Mouse (Mus musculus): ENCODE results near the gene Stam2. TPM values are rescaled to one million over a fixed set of nuclear protein-coding genes. Genes with fewer than 3 reads are reported as not detected.
A peak's percentile ranks its signal among the peaks of the same experiment; 100 is the strongest.

Gene Stam2
- polyA plus RNA-seq, 1 experiment, result 6.2 TPM

DNA sequence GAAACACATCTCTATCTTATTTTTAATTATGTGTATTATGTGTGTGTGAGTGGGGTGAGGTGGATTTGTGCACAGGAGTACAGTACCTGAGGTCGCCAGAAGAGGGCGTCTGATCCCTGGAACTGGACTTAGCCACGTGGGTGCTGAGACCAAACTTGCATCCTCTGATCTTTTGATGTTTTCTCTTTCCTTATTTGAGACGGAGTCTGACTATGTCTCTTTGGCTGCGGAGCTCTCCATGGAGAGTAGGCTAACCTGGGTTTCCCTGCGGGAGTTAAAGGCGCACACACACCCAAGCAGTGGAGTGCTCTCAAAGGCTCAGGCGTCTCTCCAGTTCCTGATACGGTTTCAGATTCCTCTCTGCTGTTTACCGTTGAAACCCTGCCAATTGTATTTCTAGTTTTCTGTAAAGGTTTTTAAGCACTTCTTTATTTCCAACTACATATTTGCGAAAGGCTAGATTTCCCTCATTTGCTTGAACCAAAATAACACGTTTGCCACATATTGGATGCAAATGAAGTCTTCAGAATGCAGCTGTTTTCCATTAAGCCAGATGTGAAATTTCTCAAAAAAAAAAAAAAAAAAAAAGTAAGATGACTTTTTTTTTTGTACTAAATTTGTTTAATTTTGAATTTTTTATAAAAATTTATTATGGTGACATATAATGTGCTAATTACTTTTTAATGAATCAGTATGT lies 21.1 kb upstream of the Stam2 start:
- Histone ChIP-seq H3K27me3 (replicated peaks) (no peaks in the 10 kb centered on the region), H3K4me3 (replicated peaks) (peak overlapping the region; percentile 46), H3K9me3 (peaks cover 12% of the 10 kb centered on the region), H3K4me1 (peaks cover 9% of the 10 kb centered on the region), H3K36me3 (replicated peaks; ENCODE audit: low read length) (no peaks in the 10 kb centered on the region)
- TF ChIP-seq GATA1 (IDR thresholded peaks at IDR 0.05; ENCODE audit: borderline replicate concordance, low read length), result no peak

DNA sequence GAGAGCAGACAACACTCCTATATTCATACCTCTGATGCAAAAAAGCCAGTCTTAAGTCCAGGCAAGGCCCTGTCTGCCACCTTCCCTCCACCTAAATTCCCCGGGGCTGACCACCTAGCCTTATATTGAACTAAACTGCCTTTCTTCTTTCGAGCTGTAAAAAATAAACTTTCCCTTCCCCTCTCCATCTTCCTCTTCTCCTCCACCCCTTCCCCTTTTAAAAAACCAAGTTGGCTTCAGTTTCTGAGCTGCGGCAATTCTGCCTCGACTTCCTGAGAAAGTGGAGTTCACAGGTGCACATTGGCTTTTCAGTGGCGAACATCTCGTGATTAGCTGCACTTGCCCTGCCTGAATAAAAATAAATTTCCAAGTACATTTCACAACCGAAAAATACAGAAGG lies 20.4 kb upstream of the Stam2 start:
- Histone ChIP-seq H3K4me3 (replicated peaks) (no peak overlapping the region), H3K36me3 (replicated peaks; ENCODE audit: low read length) (no peaks in the 10 kb centered on the region), H3K4me1 (peaks cover 9% of the 10 kb centered on the region), H3K9me3 (peaks cover 12% of the 10 kb centered on the region), H3K27me3 (replicated peaks) (no peaks in the 10 kb centered on the region)
- TF ChIP-seq GATA1 (IDR thresholded peaks at IDR 0.05; ENCODE audit: borderline replicate concordance, low read length) (no peak), FLI1 (IDR thresholded peaks at IDR 0.05; ENCODE audit: low read length) (no peak)

- Histone ChIP-seq H3K4me1 (peaks cover 14% of the 10 kb centered on the region), H3K36me3 (replicated peaks; ENCODE audit: low read length) (no peaks in the 10 kb centered on the region), H3K27me3 (replicated peaks) (no peaks in the 10 kb centered on the region), H3K4me3 (replicated peaks) (peak overlapping the region; percentile 8), H3K9me3 (peaks cover 4% of the 10 kb centered on the region; the same call in 1 of the 2 replicates)
- no peak for TF ChIP-seq FLI1 (IDR thresholded peaks at IDR 0.05; ENCODE audit: low read length)
- no peak for TF ChIP-seq GATA1 (IDR thresholded peaks at IDR 0.05; ENCODE audit: borderline replicate concordance, low read length)
Measured at GRCm38 (mm10) chr2:52758627-52759026, 16.5 kb upstream of the Stam2 start.

GRCm38 (mm10) chr2:52756691-52757090 lies 14.6 kb upstream of the Stam2 start:
- peaks cover 10% of the 10 kb centered on the region for H3K4me1 ChIP-seq
- no peak overlapping the region for H3K4me3 ChIP-seq (replicated peaks)
- H3K9me3 ChIP-seq, result peaks cover 4% of the 10 kb centered on the region; the same call in 1 of the 2 replicates
- TF ChIP-seq GATA1 (IDR thresholded peaks at IDR 0.05; ENCODE audit: borderline replicate concordance, low read length) (no peak), FLI1 (IDR thresholded peaks at IDR 0.05; ENCODE audit: low read length) (no peak)
- no peaks in the 10 kb centered on the region for H3K27me3 ChIP-seq (replicated peaks)
- H3K36me3 ChIP-seq (replicated peaks; ENCODE audit: low read length), result no peaks in the 10 kb centered on the region

DNA sequence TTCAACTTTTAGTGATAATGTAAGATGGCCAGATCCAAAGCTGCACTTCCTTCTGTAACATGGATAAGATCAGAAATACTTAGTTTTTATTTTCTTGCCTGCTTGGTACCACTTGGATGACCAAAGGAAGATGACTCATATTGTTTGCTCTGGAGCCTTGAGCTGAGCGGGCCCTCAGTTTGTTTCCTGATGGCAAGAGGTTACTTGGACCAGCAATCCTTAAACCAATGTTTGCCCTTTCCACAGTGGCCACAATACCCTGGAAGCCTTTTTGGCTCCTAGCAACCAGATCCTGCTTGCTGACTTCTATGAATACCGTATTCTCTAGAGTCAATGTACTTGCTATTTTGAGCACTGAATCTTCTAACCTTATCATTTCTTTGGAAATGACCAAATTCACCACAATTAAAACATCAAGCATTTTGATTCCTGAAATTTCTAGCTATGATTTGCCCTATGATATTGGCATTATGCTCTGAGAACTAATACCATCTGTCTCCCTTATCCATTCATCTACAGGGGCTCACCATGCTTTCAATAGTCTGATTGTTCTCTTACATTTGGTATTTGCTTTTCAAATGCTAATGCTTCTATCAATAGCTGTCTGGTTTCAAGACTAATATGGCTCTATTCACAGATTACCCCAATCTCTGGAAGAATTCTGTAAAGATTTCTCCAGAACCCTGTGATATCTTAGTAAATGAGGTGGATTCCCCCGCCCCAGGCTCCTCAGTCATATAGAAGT lies 11.7 kb upstream of the Stam2 start:
- H3K4me3 ChIP-seq (replicated peaks), result no peak overlapping the region
- H3K27me3 ChIP-seq (replicated peaks), result no peaks in the 10 kb centered on the region
- no peaks in the 10 kb centered on the region for H3K36me3 ChIP-seq (replicated peaks; ENCODE audit: low read length)
- peaks cover 8% of the 10 kb centered on the region for H3K4me1 ChIP-seq
- peaks cover 9% of the 10 kb centered on the region; the same call in 1 of the 2 replicates for H3K9me3 ChIP-seq
- no peak for TF ChIP-seq FLI1 (IDR thresholded peaks at IDR 0.05; ENCODE audit: low read length)
- TF ChIP-seq GATA1 (IDR thresholded peaks at IDR 0.05; ENCODE audit: borderline replicate concordance, low read length), result no peak

DNA sequence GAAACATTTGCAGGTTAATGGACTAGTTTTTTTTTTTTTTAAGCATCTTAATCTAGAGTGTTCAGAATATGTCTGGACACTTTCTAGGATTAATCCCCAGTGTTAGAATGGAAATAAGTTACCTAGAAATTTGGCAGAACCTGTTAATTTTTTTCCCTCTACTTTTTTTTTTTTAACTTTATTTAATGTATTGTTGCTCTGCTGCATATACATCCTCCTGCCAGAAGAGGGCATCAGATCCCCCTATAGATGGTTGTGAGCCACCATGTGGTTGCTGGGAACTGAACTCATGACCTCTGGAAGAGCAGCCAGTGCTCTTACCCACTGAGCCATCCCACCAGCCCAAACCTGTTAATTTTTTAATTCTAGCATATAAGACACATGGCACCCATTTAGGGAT lies 2.0 kb upstream of the Stam2 start:
- Histone ChIP-seq H3K36me3 (replicated peaks; ENCODE audit: low read length) (peaks cover 7% of the 10 kb centered on the region), H3K4me1 (peaks cover 36% of the 10 kb centered on the region), H3K4me3 (replicated peaks) (no peak overlapping the region), H3K9me3 (peaks cover 24% of the 10 kb centered on the region), H3K27me3 (replicated peaks) (no peaks in the 10 kb centered on the region)
- no peak for TF ChIP-seq FLI1 (IDR thresholded peaks at IDR 0.05; ENCODE audit: low read length)
- TF ChIP-seq GATA1 (IDR thresholded peaks at IDR 0.05; ENCODE audit: borderline replicate concordance, low read length), result no peak

DNA sequence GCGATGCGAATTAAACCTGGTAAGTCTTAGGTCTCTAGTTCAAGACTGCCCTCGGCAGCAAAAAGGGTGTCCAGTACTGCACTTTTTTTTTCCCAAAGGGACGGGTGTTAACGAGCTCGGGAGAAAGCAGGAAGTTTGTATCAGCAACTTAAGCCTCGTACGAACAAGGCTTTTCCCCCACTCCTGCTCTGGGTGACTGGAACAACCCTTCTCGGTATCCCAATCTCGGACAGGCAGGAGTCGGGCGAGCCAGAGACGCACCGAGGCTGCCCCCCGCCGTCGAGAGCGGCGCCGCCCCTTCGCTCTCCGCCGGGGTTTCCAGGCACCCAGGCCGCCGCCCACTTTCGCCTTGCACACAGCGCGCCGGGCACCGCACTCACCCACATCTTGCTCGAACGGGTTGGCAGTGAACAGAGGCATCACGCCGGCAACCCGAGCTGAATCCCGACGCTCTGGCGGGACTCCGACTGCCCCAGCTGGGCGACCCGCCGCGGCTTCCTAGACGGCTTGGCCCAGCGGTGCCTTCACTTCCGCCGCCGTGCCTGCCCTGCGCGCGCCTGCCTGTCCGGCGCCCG lies 313 bp downstream of the Stam2 start:
- TF ChIP-seq FLI1 (IDR thresholded peaks at IDR 0.05; ENCODE audit: low read length) (no peak), GATA1 (IDR thresholded peaks at IDR 0.05; ENCODE audit: borderline replicate concordance, low read length) (no peak)
- peak overlapping the region; percentile 98 for H3K4me3 ChIP-seq (replicated peaks)
- H3K27me3 ChIP-seq (replicated peaks), result no peaks in the 10 kb centered on the region
- peaks cover 39% of the 10 kb centered on the region for H3K4me1 ChIP-seq
- peaks cover 7% of the 10 kb centered on the region for H3K9me3 ChIP-seq
- peaks cover 16% of the 10 kb centered on the region for H3K36me3 ChIP-seq (replicated peaks; ENCODE audit: low read length)

DNA sequence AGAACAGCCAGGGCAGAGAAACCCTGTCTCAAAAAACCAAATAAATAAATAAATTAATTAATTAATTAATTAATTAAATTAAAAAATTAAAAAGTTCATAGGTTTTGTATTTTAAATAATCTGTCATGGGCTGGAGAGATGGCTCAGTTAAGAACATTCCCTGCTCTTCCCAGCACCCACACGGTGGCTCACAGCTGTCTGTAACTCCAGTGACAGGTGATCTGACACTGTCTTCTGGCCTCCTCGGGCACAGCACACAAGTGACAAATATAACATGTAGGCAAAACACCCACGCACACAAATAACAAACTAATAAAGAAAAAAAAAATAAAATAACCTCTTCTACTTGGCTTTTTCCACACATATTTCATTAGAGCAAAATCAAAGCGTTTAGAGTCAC lies 1.5 kb downstream of the Stam2 start:
- peak overlapping the region; percentile 98 for H3K4me3 ChIP-seq (replicated peaks)
- TF ChIP-seq GATA1 (IDR thresholded peaks at IDR 0.05; ENCODE audit: borderline replicate concordance, low read length) (no peak), FLI1 (IDR thresholded peaks at IDR 0.05; ENCODE audit: low read length) (no peak)
- H3K4me1 ChIP-seq, result peaks cover 39% of the 10 kb centered on the region
- H3K36me3 ChIP-seq (replicated peaks; ENCODE audit: low read length), result peaks cover 21% of the 10 kb centered on the region
- no peaks in the 10 kb centered on the region for H3K9me3 ChIP-seq
- no peaks in the 10 kb centered on the region for H3K27me3 ChIP-seq (replicated peaks)

DNA sequence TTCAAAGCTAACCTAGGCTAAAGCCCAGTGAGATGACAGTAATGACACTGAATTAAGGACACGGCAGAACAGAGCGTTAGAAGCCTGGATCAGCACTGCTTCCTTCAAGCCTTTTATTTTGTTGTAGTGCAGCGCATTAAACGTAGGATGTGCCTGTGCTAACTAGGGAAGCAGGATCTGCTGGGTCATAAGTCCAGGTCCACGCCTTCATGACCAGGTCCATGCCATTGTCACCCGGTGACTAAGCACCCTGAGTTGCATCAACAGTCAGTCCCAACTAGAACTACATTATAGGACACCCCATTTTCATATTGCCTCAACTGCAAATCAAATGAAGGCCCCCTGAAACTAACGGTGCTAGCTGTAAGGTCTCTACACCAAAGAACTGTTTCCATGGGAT lies 7.6 kb downstream of the Stam2 start:
- H3K27me3 ChIP-seq (replicated peaks), result no peaks in the 10 kb centered on the region
- peaks cover 2% of the 10 kb centered on the region; the same call in 1 of the 2 replicates for H3K9me3 ChIP-seq
- no peak overlapping the region for H3K4me3 ChIP-seq (replicated peaks)
- H3K36me3 ChIP-seq (replicated peaks; ENCODE audit: low read length), result peaks cover 59% of the 10 kb centered on the region
- TF ChIP-seq FLI1 (IDR thresholded peaks at IDR 0.05; ENCODE audit: low read length), result no peak
- TF ChIP-seq GATA1 (IDR thresholded peaks at IDR 0.05; ENCODE audit: borderline replicate concordance, low read length), result no peak
- H3K4me1 ChIP-seq, result peaks cover 34% of the 10 kb centered on the region

- H3K27me3 ChIP-seq (replicated peaks), result no peaks in the 10 kb centered on the region
- peaks cover 27% of the 10 kb centered on the region for H3K4me1 ChIP-seq
- H3K36me3 ChIP-seq (replicated peaks; ENCODE audit: low read length), result peaks cover 58% of the 10 kb centered on the region
- peaks cover 7% of the 10 kb centered on the region for H3K9me3 ChIP-seq
- no peak overlapping the region for H3K4me3 ChIP-seq (replicated peaks)
- no peak for TF ChIP-seq FLI1 (IDR thresholded peaks at IDR 0.05; ENCODE audit: low read length)
Measured at GRCm38 (mm10) chr2:52733659-52734058, 8.4 kb downstream of the Stam2 start.

Measured in megakaryocyte, embryonic 14.5 days (primary cell).